Mouse (Mus musculus): Measurements from ENCODE around the gene Adsl.
A peak's percentile ranks its signal among the peaks of the same experiment; 100 is the strongest.

Gene Adsl

DNA sequence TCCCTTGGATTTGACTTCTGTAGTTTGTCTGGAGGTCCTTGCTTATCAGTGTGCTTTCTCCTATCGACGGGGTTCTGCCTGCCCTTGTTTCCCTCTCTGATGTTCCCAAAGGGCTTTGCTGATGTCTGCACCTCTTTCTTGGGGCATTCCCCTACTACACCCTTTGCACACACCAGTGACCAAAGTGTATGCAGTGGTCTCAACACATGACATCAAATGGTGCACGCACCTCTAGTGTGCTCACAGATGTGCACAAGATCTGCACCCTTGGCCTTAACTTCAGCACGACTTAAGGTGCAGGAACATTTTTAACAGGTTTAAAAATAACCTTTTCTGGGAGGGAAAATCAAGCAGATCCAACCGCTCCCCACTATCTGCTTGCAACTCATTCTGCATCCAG, 8.9 kb upstream of the Adsl start:
- no peak for DNase-seq (ENCODE audit: low read depth, low spot score)

DNA sequence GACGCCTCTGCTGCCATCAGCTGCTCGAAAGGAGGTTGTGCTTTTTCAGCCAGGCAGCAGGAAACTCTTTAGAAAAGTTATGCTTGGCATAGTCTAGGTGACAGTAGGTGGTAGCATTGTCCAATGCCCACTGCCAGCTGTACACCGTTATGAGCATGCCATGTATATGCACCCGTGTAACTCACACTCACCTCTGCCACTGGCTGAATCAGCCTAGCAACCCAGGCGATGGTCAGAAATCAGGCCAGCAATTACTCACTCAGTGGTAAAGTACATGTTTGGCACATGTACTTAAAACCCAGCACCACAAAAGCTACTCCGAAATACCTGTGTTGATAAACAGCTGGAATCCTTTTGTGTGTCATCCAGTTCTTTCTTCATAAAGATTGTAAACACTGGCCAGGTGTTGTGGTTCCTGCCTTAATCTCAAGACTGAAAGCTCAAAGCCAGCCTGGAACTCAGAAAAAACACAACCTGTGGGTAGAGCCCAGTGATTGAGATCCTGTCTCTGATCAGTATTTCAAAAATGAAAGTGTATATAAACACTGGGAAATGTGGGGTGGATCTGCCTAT, 6.7 kb upstream of the Adsl start:
- no peak for DNase-seq (ENCODE audit: low read depth, low spot score)

DNA sequence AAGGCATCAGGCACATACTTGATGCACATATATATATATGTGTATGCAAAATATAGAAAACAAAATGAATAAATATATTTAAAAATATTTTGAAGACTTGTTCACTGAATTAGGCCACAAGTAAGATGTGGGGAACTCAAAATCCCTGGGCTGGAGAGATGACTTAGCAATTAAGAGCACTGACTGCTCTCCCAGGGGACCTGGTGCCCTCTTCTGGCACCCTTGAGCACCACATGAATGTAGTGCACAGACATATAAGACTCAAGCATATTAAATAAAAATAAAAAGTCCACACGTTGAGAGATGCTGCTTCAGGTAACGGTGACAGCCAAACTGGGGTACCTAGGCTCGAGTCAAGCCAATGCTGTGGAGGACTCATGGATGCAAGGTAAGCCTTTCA, 2.4 kb upstream of the Adsl start:
- peak; percentile 53 for DNase-seq (ENCODE audit: low read depth, low spot score)

DNA sequence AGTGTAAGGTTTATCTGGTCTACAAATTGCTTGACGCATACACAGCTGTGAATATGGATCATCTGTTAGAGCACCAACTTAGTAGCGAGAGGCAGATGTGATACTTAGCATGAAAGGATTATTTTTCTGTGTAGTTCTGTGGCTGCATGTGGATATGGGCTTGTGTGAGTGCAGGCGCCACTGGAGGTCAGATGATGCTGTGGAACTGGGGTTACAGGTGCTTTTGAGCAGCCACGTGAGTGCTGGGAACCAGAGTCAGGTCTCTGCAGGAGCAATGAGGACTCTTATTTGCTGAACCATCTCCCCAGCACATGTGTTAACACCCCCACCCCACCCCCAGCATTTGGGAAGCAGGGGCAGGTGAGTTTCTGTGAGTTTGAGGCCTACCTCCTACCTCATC, 1.1 kb downstream of the Adsl start:
- DNase-seq (ENCODE audit: low read depth, low spot score) = peak; percentile 5

DNA sequence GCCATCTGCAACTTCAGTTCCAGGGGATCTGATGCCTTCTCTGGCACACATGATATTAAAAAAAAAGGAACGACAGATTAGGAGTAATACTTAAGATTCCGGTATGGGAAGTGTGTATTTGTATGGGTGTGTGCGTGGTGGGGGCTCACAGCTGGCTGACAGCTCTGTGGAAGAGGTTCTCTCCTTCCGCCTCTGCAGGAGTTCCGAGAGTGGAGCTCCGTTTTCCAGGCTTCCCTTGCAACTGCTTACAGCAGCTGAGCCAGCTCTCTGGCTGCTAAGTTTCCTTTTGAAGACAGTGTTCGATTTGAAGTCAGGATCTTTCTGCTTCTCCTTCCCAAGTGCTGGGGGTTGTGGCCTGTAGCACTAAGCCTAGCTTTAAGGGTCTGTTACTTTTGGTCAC, 1.8 kb downstream of the Adsl start:
- no peak for DNase-seq (ENCODE audit: low read depth, low spot score)

DNA sequence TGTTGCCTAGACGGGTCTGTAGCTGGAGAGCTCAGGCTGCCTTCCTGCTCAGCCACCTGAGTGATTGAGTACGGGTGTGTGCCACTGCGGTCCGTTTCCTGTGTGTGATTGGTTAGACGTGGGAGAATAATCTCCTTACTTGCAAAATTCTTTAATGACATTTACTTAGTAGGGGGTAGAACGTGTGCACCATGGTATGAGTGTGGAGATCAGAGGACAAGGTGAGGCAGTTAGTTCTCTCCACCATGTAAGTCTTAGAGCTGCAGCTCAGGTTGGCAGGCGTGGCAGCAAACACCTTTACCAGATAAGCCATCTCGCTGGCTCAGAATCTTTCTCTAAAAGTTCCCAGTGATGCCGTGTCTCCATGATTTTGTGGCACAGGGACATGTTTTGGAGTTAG, 5.7 kb downstream of the Adsl start:
- DNase-seq (ENCODE audit: low read depth, low spot score) = no peak

DNA sequence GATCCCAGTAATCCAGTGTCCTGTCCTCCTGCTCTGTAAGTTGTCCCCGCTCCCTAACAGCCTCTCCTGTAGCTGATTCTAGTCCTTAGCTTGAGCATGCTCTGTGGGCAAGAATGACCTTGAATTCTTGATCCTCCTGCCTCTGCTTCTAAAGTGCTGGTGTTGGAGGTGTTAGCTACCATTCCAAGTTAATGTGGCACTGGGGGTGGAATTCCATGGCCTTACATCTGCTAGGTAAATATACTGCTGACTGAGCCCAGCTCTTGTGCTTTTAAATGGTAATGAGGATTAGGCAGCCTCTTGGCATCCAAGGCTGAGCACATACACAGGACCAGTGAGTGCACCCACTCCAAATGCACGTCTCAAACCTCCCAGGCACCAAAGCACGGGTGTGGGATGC, 6.6 kb downstream of the Adsl start:
- DNase-seq (ENCODE audit: low read depth, low spot score) = no peak

DNA sequence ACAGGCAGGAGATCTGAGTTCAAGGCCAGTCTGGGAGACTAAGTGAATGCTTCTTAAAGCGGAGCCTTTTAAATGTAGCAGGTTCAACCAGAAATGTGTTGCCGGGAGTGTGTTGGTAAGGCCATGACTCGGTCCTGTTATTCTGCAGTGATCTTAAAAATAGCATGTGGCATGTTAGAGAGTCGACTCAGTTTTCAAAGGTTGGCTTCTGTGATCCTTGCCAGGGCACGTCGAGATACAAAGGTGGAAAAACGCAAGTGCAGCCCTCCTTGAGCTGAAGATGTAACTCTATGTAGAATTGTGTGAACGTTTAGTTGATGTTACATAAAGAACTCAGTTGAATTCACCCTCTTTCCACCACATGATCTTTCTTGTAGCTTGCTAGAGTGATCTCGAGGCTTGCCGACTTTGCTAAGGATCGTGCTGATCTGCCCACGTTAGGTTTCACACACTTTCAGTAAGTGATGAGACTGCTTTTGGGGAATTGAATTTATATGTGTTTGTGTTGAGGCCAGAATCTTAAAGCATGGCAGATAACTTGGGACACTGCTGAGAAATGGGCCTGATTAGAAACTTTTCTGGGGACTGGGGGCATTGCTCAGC, 7.6 kb downstream of the Adsl start:
- DNase-seq (ENCODE audit: low read depth, low spot score) = no peak

DNA sequence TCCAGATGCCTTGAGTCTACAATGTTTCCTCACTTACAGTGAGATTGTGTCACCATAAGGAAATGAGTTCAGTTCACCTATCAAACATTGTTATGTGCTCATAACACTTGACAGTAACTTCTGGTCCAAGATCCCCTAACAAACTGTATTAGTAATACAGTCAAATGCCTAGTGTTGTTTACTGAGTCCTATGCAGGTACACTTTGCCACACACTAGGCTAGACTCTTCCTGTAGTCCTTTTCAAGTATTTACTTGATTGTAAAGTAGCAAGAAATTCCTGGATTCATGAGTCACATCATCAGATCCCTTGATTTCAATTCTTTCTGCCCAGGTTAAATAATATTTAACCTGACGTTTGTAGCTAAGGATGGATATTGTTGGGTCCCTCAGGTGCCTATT, 21.1 kb downstream of the Adsl start:
- DNase-seq (ENCODE audit: low read depth, low spot score) = no peak

DNA sequence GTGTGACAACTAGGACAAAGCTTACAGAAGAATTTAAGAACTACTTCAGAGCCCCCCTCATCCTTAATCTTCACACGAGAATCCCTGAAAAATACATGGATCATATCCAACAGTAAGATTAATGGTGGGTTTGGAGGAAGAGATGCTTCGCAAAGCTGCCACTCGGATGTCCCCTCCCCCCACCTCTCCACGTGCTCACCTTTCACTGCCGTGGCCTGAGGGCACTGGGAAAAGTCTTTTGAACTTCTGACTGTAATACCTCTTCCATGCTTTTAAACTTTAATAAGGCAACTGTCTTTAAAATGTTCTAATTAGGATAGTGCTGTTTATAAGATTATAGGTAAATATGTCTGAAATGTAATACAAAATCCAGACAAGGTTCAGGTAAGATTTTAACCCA, 26.0 kb downstream of the Adsl start:
- DNase-seq (ENCODE audit: low read depth, low spot score) = no peak

DNA sequence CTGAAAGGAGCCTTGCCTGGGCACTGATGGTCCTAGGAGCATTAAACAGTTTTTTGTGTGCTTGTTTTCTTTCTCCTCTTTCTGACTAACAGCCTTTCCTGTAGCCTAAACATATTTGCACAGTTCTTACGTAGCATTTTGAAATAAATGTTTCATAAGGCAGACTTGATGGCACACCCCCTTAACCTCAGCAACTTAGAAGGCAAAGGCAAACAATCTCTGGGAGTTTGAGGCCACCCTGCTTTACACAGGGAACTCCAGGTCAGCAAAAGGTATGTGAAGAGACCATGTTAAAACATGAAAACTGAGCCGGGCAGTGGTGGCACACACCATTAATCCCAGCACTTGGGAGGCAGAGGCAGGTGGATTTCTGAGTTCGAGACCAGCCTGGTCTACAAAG, 27.4 kb downstream of the Adsl start:
- no peak for DNase-seq (ENCODE audit: low read depth, low spot score)

DNA sequence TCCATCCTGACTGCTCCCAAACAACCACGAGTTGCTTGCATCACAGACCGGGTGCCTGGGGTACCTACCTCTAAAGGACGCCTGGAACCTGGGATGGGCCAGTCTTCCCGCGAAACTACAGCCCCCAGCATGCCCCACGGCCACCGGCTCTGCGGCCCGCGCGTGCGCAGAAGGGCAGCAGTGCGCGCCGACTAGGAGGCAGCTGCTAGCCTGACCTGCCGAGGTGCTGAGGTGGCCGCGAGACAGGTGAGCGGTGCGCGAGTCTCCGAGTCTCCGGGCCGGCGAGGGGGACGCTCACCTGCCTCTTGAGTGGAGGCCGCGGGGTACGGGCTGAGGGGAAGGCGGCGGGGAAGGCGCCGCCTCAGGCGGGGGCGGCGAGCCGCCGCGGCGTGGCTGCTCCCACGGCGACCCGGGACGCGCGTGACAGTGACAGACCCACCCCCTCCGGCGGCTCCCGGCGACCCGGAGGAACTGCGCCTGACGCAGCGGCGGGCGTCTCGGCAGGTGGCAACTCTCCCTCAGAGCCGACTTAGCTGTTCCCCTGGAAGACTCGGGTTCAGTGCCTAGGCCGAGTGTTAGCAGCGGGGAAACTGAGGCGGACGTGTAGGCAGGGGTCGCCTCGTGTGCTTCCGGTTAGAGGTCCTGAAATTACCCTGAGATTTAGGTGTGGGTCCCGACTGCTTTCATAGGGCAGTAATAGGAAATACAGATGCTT, 29.5 kb downstream of the Adsl start, which contains the start of gene Sgsm3:
Gene Sgsm3 (plus strand): TSS at position 146 of the 715 bp plus-strand sequence.
- DNase-seq (ENCODE audit: low read depth, low spot score) = peak; percentile 72

DNA sequence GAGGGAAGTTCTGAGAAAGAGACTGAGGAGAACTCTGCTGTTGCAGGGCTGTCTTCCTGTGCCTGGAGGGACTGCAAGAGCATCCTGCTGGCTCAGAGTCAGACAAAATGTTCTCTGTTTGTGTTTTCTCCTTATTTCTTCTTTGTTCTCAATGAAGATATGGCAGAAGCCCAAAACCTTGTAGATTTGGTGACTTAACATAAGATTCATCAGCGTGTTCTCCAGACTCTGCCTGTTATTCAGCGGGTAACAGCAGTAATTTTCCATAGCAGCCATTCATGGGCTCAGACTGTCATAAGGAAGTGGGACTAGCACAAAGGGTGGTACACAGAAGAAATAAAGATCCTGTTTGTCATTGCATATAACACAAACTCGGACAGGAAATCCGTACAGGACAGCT, 31.3 kb downstream of the Adsl start:
- peak; percentile 45 for DNase-seq (ENCODE audit: low read depth, low spot score)

DNA sequence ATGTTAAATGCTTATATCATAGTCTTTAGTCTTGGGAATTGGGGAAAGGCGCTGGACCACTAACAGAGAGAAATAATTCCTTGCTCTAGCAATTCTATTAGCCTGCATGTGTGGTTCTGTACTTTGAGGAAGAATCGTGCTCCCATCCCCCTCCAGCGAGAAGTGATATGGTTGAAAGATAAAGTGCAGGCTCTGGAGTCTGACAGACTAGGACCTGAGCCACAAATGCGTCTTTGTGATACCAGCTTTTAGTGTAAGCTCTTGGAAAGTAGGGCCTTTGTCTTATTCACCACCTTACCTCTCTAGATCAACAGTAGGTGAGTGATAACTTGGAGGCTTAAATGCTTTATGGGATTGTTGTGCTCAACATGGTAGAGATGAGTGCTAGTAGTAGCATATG, 32.9 kb downstream of the Adsl start:
- DNase-seq (ENCODE audit: low read depth, low spot score) = no peak

DNA sequence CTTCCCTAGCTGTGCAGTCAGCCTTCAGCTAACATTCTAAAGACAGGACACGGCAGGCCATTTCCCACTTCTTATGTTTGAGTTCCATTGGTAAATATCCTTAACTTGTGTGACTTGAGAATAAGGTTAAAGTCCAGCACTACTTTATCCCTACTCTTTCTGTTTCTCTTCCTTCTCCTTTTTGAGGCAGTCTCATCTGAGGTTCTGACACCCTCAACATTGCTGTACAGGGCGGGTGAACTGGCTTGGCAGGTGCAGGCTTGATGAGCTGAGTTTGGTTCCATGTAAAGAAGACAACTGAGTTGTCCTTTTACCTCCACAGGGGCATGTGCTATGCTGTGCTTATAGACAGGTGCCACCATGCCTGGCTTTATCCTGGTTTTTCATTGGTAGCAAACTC, 35.0 kb downstream of the Adsl start:
- DNase-seq (ENCODE audit: low read depth, low spot score) = no peak

DNA sequence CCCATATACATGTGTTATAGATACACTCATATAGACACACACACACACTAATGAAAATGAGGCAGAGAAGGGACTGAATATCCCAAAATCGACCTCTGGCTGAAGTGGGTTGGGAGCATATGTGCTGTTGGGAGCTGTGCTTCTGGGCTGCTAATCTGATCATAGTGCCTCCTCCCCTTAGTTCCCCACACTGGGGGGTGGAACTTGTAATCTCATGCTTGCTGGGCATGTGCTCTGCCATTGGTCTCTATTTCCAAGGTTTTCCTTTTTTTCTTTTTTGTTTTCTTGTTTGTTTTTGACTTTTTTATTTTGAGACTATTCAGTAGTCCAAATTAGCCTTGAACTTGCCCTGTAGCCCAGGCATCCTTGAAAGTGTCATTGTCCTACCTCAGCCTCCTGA, 40.0 kb downstream of the Adsl start:
- no peak for DNase-seq (ENCODE audit: low read depth, low spot score)

DNA sequence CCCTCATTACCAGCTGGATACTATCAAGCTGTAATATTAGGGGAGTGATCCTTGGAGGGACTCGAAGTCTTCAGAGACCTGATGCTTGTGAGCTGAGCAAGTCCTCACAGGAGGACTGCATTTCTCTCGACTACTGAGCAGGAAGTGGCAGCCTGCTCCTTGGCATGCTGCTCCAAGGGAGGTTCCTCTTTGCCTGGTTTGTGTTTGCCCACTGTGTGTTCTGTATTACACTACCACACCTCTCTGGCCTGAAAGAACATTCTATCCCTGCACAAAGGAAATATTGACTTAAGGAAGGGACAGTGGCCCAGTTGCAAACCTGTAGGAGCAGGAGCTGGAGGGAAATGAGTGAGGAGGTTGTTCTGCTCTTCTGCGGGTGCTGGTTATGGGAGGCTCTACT, 41.4 kb downstream of the Adsl start:
- no peak for DNase-seq (ENCODE audit: low read depth, low spot score)

DNA sequence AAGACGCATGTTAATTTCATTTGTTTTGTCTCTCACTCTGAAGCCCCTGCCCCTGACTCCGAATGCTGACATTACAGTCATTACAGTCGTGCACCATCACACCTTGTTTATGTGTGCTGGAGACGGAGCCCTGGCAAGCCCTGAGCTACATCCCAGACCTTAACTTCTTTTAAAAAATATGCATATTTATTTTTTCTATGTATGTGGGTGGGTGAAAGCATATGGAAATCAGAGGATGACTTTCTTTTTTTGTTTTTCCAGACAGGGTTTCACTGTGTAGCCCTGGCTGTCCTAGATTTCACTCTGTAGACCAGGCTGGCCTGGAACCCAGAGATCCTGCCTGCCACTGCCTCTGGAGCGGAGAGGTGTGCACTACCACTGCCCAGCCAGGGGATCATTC, 46.7 kb downstream of the Adsl start:
- DNase-seq (ENCODE audit: low read depth, low spot score) = no peak

DNA sequence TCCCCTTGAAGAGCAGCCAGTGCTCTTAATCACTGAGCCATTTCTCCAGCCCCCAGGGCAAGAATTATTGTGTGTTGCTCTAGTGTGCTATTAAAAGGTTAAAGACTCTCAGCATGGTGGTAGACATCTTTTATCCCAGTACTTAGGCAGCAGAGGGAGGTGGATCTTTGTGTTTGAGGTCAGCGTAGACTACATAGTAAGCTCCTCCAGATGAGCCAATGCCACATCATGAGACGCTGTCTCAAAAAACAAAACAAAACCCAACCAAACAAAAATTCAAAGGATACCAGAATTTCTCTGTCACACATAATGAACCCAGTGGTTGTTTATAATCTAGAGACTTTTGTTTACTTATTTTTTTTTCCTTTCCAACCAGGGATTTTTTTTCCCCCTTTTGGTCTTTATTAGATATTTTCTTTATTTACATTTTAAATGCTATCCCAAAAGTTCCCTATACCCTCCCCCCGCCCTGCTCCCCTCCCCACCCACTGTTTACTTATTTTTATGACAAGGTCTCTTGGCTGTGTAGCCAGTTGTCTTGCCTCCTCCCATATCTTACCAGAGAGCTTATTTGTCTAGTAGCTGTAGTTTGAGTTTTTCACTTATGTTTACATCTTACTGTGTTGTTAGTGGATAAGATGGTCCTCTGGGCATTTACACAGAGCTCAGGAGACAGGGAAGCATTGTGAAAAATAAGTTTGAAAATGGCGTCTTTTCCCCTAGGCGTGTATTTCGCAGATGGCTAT, 48.0 kb downstream of the Adsl start:
- no peak for DNase-seq (ENCODE audit: low read depth, low spot score)

DNA sequence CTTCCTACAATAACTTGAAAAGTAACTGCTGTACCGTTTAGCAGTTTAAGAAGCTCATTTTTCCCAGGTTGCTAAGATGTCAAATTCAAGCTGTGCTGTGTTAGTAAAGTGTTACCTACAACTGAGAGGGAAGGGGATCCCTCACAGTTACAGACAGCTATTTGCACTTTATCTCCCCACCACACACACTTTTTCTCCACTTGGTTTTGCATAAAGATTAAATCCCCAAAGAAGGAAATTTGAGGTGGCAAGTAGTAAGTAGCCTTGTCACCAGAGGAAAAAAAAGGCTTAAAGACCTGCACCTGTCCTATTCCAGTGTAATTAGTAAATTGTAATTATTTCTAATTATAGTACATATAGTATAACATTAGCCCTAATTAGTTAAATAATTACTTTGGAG, 48.8 kb downstream of the Adsl start:
- DNase-seq (ENCODE audit: low read depth, low spot score) = no peak

DNA sequence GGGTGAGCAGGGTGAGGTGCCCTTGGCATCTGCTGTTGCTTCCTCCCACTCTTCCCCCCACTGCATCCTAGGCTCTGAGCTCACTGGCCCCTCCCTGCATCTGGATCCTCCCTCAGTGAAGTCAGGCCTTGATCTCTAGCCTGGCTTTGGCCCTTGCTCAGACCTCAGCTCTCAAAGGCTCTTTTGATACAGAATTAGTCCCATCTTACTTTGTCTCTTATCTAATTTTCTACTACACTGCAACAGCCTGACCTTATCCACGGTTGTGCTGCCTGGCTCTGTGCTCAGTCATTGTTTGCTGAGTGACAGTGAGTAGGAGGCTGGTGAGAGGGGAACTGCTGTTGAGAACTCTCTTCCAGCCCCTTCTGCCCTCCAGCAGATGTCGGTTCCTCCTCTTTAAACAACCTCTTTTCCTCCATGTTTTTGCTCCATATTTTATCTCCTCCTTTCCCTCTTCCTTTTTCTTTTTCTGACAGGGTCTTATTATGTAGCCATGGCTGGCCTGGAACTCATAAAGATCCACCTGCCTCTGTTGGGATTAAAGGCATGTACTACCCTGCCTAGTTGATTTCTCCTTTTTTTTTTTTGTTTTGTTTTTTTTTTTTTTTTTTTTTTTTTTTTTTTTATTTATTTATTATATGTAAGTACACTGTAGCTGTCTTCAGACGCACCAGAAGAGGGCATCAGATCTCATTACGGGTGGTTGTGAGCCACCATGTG, 52.3 kb downstream of the Adsl start:
- no peak for DNase-seq (ENCODE audit: low read depth, low spot score)

DNA sequence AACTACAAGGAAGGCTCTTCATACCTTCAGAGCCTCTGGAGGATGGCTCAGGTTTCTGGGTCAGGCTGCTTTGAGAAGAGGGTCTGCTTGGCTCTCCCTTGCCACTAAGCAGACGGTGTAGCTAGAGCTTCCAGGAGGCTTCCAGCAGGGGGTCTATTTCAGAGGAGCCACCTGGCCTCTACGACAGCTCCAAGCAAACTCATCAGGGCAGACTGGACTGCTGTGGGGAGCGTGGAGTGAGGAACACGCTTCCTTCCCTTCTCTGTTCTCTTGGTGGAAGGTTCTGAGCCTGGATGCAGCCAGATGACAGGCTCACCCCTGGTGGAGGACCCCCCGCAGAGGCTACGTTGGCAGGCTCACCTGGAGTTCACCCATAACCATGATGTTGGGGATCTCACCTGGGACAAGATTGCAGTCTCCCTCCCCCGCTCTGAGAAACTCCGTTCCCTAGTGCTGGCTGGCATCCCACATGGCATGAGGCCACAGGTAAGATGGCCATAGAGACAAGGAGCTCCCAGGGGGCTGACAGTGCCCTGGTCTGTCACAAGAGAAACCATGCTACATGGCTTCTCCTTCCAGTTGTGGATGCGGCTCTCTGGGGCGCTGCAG, 57.9 kb downstream of the Adsl start:
- no peak for DNase-seq (ENCODE audit: low read depth, low spot score)
